Comparison of ENCODE assay signal across 22 mouse cellular contexts in genomic region chr6:51417306-51417936, GRCm38 (mm10). TPM values are rescaled to one million over a fixed set of nuclear protein-coding genes. Genes with fewer than 3 reads are reported as not detected.
DNase-seq lines count a peak whose midpoint lies in the region; TF ChIP-seq lines count a peak whose summit lies in the region.
"Had no signal": no experiment of that assay in that cellular context is flagged by ENCODE, and none has a peak within 500 bp of the region (broad histone marks: within the 10 kb centered on the region; RNA-seq: fewer than 3 reads in every experiment).

No protein-coding gene starts in this region.

- peaks cover 4% of the 10 kb centered on the region; the same call in 1 of the 2 replicates for H3K9me3 ChIP-seq in ES-Bruce4 (replicated peaks; ENCODE audit: control insufficient read depth, insufficient read depth, low read length, poor library complexity, severe bottlenecking)
- H3K9me3 ChIP-seq: G1E; heart, embryonic 15.5 days; hindbrain, embryonic 15.5 days had no signal

- TF ChIP-seq EP300 in ES-Bruce4 (IDR thresholded peaks at IDR 0.05; ENCODE audit: insufficient read depth, low read depth, low read length): no peak

- TF ChIP-seq POLR2A in ES-Bruce4 (IDR thresholded peaks at IDR 0.05; ENCODE audit: insufficient read depth, low read length): no peak

- peak overlapping the region; percentile 7; the same call in 1 of the 2 replicates for H3K4me3 ChIP-seq in ES-Bruce4 (ENCODE audit: low read depth, low read length)
- H3K4me3 ChIP-seq: gastrocnemius, adult 2 months; heart, embryonic 12.5 days; heart, embryonic 15.5 days; hindbrain, embryonic 12.5 days; hindbrain, embryonic 15.5 days had no signal

- TF ChIP-seq CTCF in ES-Bruce4 (IDR thresholded peaks at IDR 0.05; ENCODE audit: low read depth, low read length): no peak

- DNase-seq in adrenal gland, postnatal 10 days: peak; percentile 11
- no peak for DNase-seq in adrenal gland, postnatal 4 days (ENCODE audit: low spot score in 2 of 2)
- DNase-seq in lung, adult 18-20 months: peak; percentile 26 to 57
- no peak for DNase-seq in lung, postnatal 14 days
- peak; percentile 99 for DNase-seq in gonadal fat pad, adult 2 months (ENCODE audit: low read depth)
- DNase-seq in kidney, postnatal 25 days: no peak
- DNase-seq in right cerebral cortex, postnatal 10 days (ENCODE audit: low spot score in 2 of 2): no peak
- DNase-seq: adrenal gland, adult 2 months; adrenal gland, postnatal 25 days; cerebellum, adult 18-20 months; cerebellum, adult 9-10 months; cerebellum, postnatal 14 days; forebrain, postnatal 0 days; gastrocnemius, adult 2 months; gastrocnemius, postnatal 14 days; heart, adult 18-20 months had no signal

- no peaks in the 10 kb centered on the region for H3K27me3 ChIP-seq in ES-Bruce4 (ENCODE audit: control insufficient read depth, insufficient read depth, low read length, poor library complexity, severe bottlenecking)
- H3K27me3 ChIP-seq: heart, embryonic 12.5 days; heart, embryonic 15.5 days; hindbrain, embryonic 12.5 days; hindbrain, embryonic 15.5 days had no signal

- no peaks in the 10 kb centered on the region for H3K4me1 ChIP-seq in ES-Bruce4 (ENCODE audit: control insufficient read depth, insufficient read depth, low read length)
- H3K4me1 ChIP-seq: heart, embryonic 12.5 days; heart, embryonic 15.5 days; hindbrain, embryonic 12.5 days; hindbrain, embryonic 15.5 days had no signal

- H3K36me3 ChIP-seq in ES-Bruce4 (ENCODE audit: control insufficient read depth, insufficient read depth, low read length, poor library complexity, severe bottlenecking): no peaks in the 10 kb centered on the region
- H3K36me3 ChIP-seq: G1E; heart, embryonic 12.5 days; heart, embryonic 15.5 days; hindbrain, embryonic 12.5 days; hindbrain, embryonic 15.5 days had no signal

- H3K9ac ChIP-seq in ES-Bruce4 (ENCODE audit: low read depth, poor library complexity, severe bottlenecking): no peak overlapping the region
- H3K9ac ChIP-seq: forebrain, postnatal 0 days; heart, embryonic 12.5 days; heart, embryonic 15.5 days; hindbrain, embryonic 12.5 days; hindbrain, embryonic 15.5 days had no signal

- no peak overlapping the region for H3K27ac ChIP-seq in ES-Bruce4 (ENCODE audit: insufficient read depth, low read length)
- H3K27ac ChIP-seq: gastrocnemius, adult 2 months; heart, embryonic 15.5 days; hindbrain, embryonic 12.5 days; hindbrain, embryonic 15.5 days had no signal

RNA-seq across cellular contexts. Expression of gene Nfe2l3, which starts 15.0 kb away (rescaled TPM):
- 1 to 10 TPM in 1 of 2 experiments, under 1 TPM in 1; 0.75 to 1.1 TPM for total RNA-seq in adrenal gland, postnatal 10 days (2021)
- 1 to 10 TPM in 1 of 2 experiments, under 1 TPM in 1; 0.96 to 2.1 TPM for total RNA-seq in adrenal gland, postnatal 4 days (2021)
- 5.4 and 6.0 TPM in 2 replicates for polyA plus RNA-seq in ES-Bruce4 (2011; ENCODE audit: insufficient read depth, insufficient read length, low read depth, missing spikeins)
- polyA plus RNA-seq in gonadal fat pad, adult 2 months (2012; rRNA removed): 9.6 and 16.9 TPM in 2 replicates
- total RNA-seq: adrenal gland, postnatal 25 days; gastrocnemius, adult 2 months had no signal
- polyA plus RNA-seq: G1E had no signal

RNA-seq across cellular contexts. Expression of gene Hnrnpa2b1, which starts 52.3 kb away (rescaled TPM):
- total RNA-seq in adrenal gland, postnatal 10 days (2021): 100 to 1,000 TPM; 559 to 669 TPM
- total RNA-seq in adrenal gland, postnatal 4 days (2021): 100 to 1,000 TPM; 776 to 871 TPM
- polyA plus RNA-seq in ES-Bruce4 (2011; ENCODE audit: insufficient read depth, insufficient read length, low read depth, missing spikeins): 1,450 and 1,538 TPM in 2 replicates
- 105 and 142 TPM in 2 replicates for polyA plus RNA-seq in gonadal fat pad, adult 2 months (2012; rRNA removed)

RNA-seq across cellular contexts. Expression of gene Cbx3, which starts 52.7 kb away (rescaled TPM):
- total RNA-seq in adrenal gland, postnatal 10 days (2021): 100 to 1,000 TPM; 109 to 125 TPM
- total RNA-seq in adrenal gland, postnatal 4 days (2021): 100 to 1,000 TPM; 172 to 178 TPM
- polyA plus RNA-seq in ES-Bruce4 (2011; ENCODE audit: insufficient read depth, insufficient read length, low read depth, missing spikeins): 341 and 361 TPM in 2 replicates
- polyA plus RNA-seq in gonadal fat pad, adult 2 months (2012; rRNA removed): 10.2 and 16.3 TPM in 2 replicates

Comparison
In these comparisons a context has a peak if more than half of its experiments do, and no peak if none do; other contexts are left out.
1. DNase-seq: peak in adrenal gland, postnatal 10 days (single experiment), lung, adult 18-20 months (2 of 2) and gonadal fat pad, adult 2 months (single experiment); none in adrenal gland, postnatal 4 days (0 of 2), lung, postnatal 14 days (single experiment), kidney, postnatal 25 days (0 of 2) and right cerebral cortex, postnatal 10 days (0 of 2).